Mouse (Mus musculus): Measurements from ENCODE around the gene Zfp423.
"Not testable (repeated sequence)": the region's sequence is repeated elsewhere in the genome, so short reads cannot be mapped to it uniquely, and the experiment has no call there.

DNA sequence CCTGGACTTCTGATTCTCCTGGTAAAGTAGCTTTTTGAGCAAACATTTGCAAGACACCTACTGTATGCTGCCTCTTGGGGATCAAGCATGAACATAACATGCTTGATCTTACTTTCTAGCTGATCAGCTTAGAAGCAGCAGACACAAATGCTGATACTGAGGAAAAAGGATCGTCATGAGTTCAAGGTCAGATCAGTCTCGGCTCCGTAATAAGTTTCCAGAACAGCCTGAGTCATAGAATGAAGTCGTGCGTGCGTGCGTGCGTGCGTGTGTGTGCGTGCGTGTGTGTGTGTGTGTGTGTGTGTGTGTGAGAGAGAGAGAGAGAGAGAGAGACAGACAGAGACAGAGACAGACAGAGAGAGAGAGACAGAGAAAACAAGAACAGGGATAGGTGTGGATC, 117.3 kb downstream of the Zfp423 start:
- not testable (repeated sequence) for TF ChIP-seq CTCF, EP300 (IDR thresholded peaks at IDR 0.05)

All from lung, postnatal 0 days (tissue).